Mouse (Mus musculus) heart, postnatal 14 days (tissue): ENCODE measurements around the gene Tiam1. TPM values are rescaled to one million over a fixed set of nuclear protein-coding genes. Genes with fewer than 3 reads are reported as not detected.

Source experiments
- DNase-seq, 2 experiments: peaks; one replicate each; pipeline ENCODE4 v3.0.0; 2021 to 2022
- intact Hi-C: fragments of 180-260 bp; cut with DNase I; formaldehyde crosslinking; loops from one replicate; pipeline ENCODE4 v1.15.1; 2025
- total RNA-seq, 2 experiments: library from RNA; stranded (reverse); gene quantifications; 2 replicates each; pipeline ENCODE4 v1.2.3; 2021

Gene Tiam1
- total RNA-seq, 2 experiments from 2014 or later = 6.1 to 7.6 TPM

DNA sequence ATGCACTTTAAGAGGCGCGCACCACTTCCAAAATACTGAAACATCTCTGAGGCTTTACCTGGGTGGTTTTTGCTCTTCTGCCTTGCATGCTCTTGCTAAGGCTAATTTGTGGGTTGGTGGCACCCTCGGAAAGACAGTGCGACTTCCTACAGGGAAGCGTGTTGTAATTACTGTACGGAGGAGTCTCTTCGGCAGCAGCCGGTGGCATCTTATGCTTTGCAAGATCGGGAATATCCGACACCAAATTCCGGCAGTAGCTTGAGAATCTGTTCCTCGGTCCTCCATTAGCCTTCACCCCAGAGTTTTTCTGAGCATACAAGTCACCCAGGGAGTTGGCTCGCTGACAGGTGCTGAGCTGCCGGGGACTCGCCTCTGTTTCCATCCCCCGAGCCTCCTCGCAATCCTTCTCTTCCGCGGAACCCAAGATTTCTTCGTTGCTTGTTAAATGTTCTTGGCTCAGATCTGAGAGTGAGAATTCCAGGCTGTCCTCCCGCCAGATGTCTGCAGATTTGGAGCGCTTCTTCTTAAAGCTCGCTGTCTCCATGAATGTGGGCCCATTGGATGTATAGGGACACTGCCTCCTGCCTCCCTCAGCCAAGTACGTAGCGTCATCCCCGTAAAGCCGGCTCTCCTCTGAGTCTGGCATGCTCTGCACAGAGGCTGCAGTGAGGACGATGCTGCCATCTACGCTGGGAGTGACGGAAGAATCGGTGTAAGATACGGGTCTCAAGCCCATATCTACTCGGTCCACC lies 245.8 kb downstream of the Tiam1 start:
- peak in 1 of 2 experiments; percentile 33 for DNase-seq
- intact Hi-C loops = no loop called here

DNA sequence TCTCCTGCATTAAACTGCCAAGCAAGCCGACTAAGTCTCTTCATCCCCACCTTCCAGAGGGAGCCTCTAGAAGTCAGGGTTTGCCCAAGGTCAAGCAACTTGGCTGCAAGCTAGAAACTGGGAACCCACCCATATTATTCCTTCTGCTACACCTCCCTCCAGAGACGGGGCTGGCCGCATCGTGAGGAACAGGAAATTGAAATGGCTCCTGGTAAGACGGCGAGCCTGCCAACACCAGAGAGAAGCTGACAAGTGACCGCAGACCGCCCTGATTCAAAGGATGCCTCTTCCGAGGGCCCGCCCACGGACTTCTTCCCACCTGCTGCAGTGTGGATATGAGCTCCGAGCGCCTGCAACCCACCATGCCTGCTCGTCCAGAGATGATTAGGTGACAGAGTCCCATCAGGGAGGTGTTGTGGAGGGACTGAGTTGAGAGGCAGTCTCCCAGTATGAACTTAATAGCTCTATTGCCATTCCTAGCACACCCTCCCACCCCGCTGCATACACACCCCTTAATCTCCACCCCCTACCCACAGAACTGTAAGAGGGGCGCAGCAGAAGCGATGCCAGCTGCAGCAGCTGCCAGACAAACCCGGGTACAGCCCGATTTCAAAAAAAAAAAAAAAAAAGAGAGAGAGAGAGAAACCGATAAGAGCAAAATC lies 246.6 kb downstream of the Tiam1 start:
- intact Hi-C loops = no loop called here
- DNase-seq = peak in 1 of 2 experiments; percentile 28

- DNase-seq = no peak
- intact Hi-C loops = no loop called here
Measured at GRCm38 (mm10) chr16:89896392-89896791, 247.2 kb downstream of the Tiam1 start.

DNA sequence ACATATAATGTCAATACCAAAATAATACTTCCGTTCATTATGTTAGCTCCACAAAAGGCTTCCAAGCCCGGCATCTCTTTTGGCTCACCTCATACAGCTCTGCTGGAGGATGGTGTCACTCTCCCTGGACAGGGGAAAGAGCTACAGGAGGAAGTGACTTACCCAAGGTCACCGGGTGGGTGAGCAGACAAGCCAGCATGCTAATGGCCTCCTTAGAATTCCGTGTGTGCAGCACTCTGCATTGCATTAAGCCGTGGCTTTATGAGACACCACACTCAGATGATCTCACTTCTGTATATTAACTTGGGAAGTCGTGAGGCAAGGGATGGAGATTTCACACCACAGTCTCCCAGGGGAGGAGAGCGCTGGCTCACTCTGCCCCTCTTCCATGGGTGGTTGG lies 248.3 kb downstream of the Tiam1 start:
- DNase-seq = no peak
- intact Hi-C loops = no loop called here

DNA sequence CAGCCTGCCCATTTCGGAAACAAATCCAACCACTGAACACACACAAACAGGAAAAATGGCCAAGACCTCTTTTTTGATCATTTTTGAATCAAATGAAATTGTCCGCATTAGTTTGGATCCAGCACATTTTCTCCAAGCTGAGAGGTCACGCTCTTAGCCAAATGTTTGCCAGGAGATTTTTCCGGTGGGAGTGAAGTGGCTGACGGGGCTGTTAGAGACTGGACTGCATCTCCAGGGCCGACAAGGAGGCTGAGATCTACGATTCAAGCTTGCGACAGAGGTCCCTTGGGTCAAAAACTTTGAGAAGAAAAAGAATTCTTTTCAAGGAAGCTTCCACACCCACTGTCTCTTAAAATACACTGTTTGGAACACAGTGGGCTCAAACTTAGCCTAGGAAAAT lies 248.8 kb downstream of the Tiam1 start:
- peak; percentile 22 to 25 for DNase-seq
- intact Hi-C loops = no loop called here

- intact Hi-C loops = no loop called here
- no peak for DNase-seq
Measured at GRCm38 (mm10) chr16:89890515-89891189, 252.9 kb downstream of the Tiam1 start.

GRCm38 (mm10) chr16:89889890-89890462 lies 253.6 kb downstream of the Tiam1 start:
- no peak for DNase-seq

DNA sequence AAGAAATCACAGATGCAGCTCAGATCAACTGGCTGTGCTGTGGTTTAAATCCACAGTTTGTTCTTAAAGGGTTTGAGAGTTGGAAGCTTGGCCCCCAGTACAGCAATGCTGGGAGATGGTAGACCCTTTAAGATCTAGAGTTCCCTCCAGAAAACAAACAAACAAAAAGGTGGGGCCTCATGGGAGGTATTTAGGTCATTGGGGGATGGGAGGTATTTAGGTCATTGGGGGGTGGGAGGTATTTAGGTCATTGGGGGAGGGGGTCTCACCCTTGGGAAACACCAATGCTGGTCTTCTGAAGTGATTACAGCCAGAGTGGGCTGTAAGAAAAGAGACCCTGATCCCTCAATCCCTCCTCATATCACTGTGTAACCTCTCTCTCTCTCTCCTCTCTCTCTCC lies 257.0 kb downstream of the Tiam1 start:
- intact Hi-C loops = no loop called here

More at GRCm38 (mm10) chr16:89889890-89890462, 253.6 kb downstream of the Tiam1 start:
- intact Hi-C loops = no loop called here

DNA sequence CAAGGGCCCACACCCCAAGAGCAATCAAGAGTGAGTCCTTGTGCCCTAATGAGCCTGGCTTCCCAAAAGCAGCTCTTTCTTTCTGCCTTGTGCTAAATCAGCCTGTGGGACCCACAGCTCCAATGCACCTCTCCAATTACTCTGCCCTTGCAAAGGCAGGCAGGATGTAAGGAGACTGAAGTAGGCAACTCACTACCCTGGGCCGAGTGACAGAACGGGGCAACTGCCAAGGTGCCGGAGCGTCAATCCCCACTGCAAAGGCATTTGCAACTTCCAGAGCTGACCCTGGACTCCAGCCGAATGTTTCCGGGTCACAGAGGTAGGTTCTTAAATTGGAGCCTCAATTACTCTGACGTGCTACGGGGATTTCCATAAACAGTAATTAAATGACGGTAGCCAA lies 257.9 kb downstream of the Tiam1 start:
- intact Hi-C loops = no loop called here
- no peak for DNase-seq

More for the DNA sequence above, 257.0 kb downstream of the Tiam1 start:
- no peak for DNase-seq

DNA sequence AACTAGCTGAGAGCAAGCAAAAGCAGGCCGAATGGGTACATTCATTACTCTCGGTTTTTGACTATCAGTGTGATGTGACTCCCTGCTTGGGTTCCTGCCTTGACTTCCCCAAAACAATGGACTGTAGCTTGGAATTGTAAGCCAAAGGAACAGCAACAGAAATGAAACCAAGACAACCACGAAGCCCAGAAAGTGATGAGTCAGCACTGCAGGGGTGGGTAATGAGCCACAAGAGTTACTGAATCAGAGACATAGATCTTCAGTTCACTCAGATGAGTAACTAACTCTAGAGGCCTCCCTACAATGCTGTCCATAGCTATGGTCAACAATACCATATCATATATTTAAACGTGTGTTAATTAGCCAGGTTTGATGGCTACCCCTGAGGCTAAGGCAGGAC lies 259.7 kb downstream of the Tiam1 start:
- no peak for DNase-seq
- intact Hi-C loops = no loop called here

DNA sequence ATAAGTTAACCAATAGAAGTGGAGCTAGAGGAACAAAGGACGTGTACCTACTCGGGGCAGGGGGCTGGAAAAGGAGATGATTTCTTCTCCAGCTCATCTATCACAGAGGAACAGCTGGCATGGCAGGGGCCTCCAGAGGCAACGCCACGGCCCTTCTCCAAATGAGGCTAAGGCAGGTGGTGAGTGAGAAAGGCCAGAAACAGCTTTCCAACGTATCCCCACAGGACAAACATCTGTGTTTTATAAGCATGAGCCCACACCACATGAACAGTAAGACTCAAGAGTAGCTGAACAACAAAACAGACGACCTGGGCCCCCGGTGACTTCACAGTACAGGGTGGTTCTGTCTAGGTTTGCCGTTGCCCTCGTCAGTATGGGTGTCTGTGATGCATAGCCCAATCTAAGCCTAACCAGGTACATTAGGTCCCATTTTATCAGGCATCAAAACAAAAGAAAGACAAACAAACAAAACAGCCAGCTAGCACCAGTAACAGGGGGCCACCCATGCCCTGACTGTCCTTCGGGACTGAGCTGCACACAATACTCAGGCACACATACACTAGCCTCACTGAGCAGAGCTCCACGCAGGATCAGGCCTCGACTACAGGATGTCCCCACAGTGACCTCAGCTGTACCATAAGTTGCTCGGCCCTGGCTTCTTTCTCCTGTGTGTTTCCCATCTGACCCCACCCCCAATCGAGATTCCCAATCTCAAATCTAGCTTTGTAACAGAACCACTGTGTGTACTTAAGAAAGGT lies 260.9 kb downstream of the Tiam1 start:
- intact Hi-C loops = no loop called here
- DNase-seq = no peak

DNA sequence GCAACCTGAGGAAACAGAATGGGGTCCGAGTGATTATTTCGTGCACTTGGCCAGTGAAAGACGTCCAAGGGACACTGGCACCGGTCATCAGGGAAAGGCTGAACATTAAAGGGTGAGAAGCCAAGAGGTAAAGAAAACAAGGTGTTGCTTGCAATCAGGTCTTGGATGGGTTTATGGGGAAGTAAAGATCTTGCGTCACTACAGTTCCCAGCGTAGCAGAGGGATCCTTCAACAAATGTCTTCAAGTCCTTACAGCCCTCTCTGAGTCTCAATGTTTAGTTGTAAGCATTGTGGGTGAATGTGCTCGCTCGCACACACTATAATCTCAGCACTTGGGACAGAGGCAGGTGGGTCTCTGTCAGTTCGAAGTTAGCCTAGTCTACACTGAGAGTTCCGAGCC lies 266.4 kb downstream of the Tiam1 start:
- DNase-seq = no peak
- intact Hi-C loops = no loop called here

GRCm38 (mm10) chr16:89876079-89876478 lies 267.5 kb downstream of the Tiam1 start:
- no peak for DNase-seq
- intact Hi-C loops = no loop called here

DNA sequence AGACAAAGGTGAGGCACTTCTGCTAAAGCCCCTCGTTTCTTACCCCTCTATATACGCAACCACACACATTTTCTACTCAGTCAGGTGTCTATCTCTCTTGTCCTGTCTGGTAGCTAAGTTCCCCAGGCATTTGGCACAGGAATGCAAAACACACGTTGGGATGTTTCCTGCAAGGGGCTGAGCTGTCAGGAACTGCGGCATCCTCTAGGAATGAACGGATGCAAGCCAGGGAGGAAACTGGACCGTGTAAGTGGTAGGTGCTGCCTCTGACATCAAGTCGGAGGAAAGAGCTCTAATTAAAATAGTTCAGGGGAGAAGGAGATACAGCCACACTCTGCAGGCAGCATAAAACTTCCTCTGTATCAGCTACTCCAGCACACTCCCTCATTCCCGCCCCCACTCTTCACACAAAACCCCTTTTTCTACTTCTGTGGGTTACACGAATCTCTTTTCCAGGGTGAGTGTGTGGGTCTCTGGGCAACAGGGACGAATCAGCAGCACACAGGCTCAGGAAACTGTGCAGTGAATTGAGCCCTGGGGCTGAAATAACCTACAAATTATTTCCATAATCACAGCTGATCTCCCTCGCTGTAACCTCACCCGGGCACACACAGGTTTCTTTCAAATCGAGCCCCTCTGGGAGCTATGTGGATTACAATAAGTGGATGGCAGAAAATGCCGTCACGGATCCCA lies 269.4 kb downstream of the Tiam1 start:
- intact Hi-C loops = no loop called here
- no peak for DNase-seq

DNA sequence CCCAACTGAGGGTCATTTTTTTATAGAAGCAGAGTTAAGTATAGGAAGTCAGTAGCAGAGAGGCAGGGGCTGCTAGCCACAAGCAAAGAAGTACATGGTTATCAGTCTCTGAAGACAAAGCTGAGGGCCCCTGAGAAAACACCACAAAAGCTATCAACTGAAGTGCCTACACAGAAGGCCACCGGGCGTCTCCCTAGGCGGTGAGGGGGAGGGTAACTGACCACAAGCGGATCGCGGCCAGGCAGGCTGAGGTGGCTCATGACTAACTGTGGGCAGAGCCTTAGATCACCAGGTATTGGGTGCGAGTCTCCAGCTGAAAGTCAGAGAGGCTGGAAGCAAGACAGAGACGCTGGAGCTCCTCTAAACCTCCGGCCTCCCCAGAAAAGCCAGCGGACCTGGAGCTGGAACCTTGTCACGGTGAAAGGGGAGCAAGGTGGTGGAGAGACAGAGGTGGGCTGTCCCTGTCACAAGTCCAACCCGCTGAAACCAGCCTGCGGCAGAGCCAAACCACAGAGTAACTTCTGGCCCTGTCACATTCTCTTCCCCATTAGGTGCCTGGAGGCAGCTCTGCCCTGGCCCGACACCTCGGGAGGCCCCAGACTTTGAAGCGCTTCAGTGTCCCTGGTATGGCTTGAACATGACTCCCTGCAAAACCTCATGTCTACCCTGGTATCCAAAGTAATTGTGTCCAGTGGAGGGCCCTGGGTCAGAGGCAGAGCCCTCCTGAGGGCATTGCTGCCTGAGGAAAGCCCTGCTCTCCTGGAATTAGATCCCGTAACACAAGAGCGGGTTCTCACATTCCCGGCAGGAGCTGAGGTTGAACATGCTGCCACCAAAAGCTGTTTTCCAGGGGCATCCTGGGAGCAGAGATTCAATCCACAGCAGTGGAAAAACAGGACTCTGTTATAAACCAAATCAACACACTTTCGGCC lies 271.3 kb downstream of the Tiam1 start:
- no peak for DNase-seq
- intact Hi-C loops = no loop called here

GRCm38 (mm10) chr16:89871382-89871781 lies 272.2 kb downstream of the Tiam1 start:
- intact Hi-C loops = no loop called here
- DNase-seq = no peak

- intact Hi-C loops = no loop called here
- no peak for DNase-seq
Measured at GRCm38 (mm10) chr16:89870059-89870458, 273.5 kb downstream of the Tiam1 start.

- intact Hi-C loops = no loop called here
- no peak for DNase-seq
Measured at GRCm38 (mm10) chr16:89868502-89868901, 275.1 kb downstream of the Tiam1 start.
